Comparison of ENCODE assay signal across 26 mouse cellular contexts in the genomic region with DNA sequence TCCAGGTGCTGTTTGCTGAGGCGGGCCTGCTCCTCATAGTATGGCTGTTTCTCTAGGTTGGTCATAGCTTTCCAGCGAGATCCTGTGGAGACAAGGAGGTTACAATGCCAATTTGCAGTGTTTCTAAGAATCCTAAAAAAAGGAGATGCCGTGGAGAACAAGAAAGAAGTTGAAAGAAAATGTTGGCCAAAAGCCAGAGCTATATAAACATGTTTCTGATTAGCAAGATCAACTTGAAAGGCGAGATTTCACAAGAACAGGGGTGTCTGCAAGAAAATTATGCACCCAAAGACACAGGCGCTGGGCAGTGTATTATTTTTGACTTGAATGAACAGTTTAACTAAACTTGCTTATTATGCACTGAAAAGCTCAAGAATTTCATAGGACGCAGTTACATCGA.
DNase-seq lines count a peak whose midpoint lies in the region; ATAC-seq and TF ChIP-seq lines count a peak whose summit lies in the region.
"Had no signal": no experiment of that assay in that cellular context is flagged by ENCODE, and none has a peak within 500 bp of the region (broad histone marks: within the 10 kb centered on the region; RNA-seq: fewer than 3 reads in every experiment).

No protein-coding gene starts in this region.

- H3K27me3 ChIP-seq in heart, embryonic 10.5 days (ENCODE audit: insufficient read depth, poor library complexity, severe bottlenecking), result no peaks in the 10 kb centered on the region
- H3K27me3 ChIP-seq in lung, embryonic 15.5 days, result no peaks in the 10 kb centered on the region
- H3K27me3 ChIP-seq in stomach, embryonic 16.5 days (ENCODE audit: control insufficient read depth, insufficient read depth, low read length), result no peaks in the 10 kb centered on the region
- no peaks in the 10 kb centered on the region for H3K27me3 ChIP-seq in stomach, postnatal 0 days (ENCODE audit: control insufficient read depth, insufficient read depth, low read length)
- H3K27me3 ChIP-seq: CH12.LX; forebrain, embryonic 12.5 days; forebrain, embryonic 15.5 days; hindbrain, embryonic 12.5 days; hindbrain, embryonic 15.5 days had no signal

- no peaks in the 10 kb centered on the region for H3K9me3 ChIP-seq in heart, embryonic 10.5 days
- no peaks in the 10 kb centered on the region for H3K9me3 ChIP-seq in lung, embryonic 15.5 days
- H3K9me3 ChIP-seq in stomach, embryonic 16.5 days (replicated peaks; ENCODE audit: control insufficient read depth, low read length), result no peaks in the 10 kb centered on the region
- H3K9me3 ChIP-seq in stomach, postnatal 0 days (ENCODE audit: control insufficient read depth, low read length), result no peaks in the 10 kb centered on the region
- H3K9me3 ChIP-seq: embryonic facial prominence, embryonic 12.5 days; forebrain, embryonic 12.5 days; forebrain, embryonic 15.5 days; hindbrain, embryonic 12.5 days; hindbrain, embryonic 15.5 days had no signal

- WGBS in heart, embryonic 10.5 days, result 87% methylated on average over 7 of the region's 7 CpGs
- WGBS in lung, embryonic 15.5 days, result 37% methylated on average over 7 of the region's 7 CpGs
- WGBS in stomach, embryonic 16.5 days, result 65% methylated on average over 7 of the region's 7 CpGs
- WGBS in stomach, postnatal 0 days, result 45% methylated on average over 7 of the region's 7 CpGs

- H3K36me3 ChIP-seq in heart, embryonic 10.5 days, result peaks cover 4% of the 10 kb centered on the region; the same call in 1 of the 2 replicates
- H3K36me3 ChIP-seq in lung, embryonic 15.5 days, result no peaks in the 10 kb centered on the region
- H3K36me3 ChIP-seq in stomach, embryonic 16.5 days (ENCODE audit: control insufficient read depth, insufficient read depth, low read length), result no peaks in the 10 kb centered on the region
- H3K36me3 ChIP-seq in stomach, postnatal 0 days (ENCODE audit: control insufficient read depth, insufficient read depth, low read length), result no peaks in the 10 kb centered on the region; the same call in 1 of the 2 replicates
- H3K36me3 ChIP-seq: embryonic facial prominence, embryonic 12.5 days; G1E; hindbrain, embryonic 15.5 days had no signal

- no peak for TF ChIP-seq EP300 in stomach, postnatal 0 days (optimal IDR thresholded peaks at IDR 0.05)

- H3K4me2 ChIP-seq in lung, embryonic 15.5 days, result no peak overlapping the region
- H3K4me2 ChIP-seq in stomach, embryonic 16.5 days (ENCODE audit: low read depth, low read length), result no peak overlapping the region
- no peak overlapping the region for H3K4me2 ChIP-seq in stomach, postnatal 0 days (replicated peaks; ENCODE audit: low read depth)
- H3K4me2 ChIP-seq: embryonic facial prominence, embryonic 12.5 days; forebrain, embryonic 12.5 days; forebrain, embryonic 15.5 days; heart, embryonic 11.5 days; hindbrain, embryonic 12.5 days; hindbrain, embryonic 15.5 days had no signal

- no peak for TF ChIP-seq CTCF in stomach, postnatal 0 days (IDR thresholded peaks at IDR 0.05; ENCODE audit: low read depth)

- peak; percentile 84 for DNase-seq in heart, adult 11 months
- no peak for DNase-seq in heart, embryonic 10.5 days (ENCODE audit: low spot score)
- DNase-seq in lung, postnatal 25 days (ENCODE audit: low spot score), result no peak
- DNase-seq in stomach, postnatal 0 days (ENCODE audit: low spot score), result no peak
- DNase-seq in cerebellum, postnatal 36 days, result no peak
- DNase-seq: adrenal gland, adult 2 months; adrenal gland, postnatal 14 days; B cell, adult 2 months; cerebellum, adult 11 months; cerebellum, adult 2 months; cerebellum, adult 9-11 months; cerebellum, postnatal 25 days; embryo, embryonic 11 days; gastrocnemius, postnatal 25 days; heart, adult 2 months had no signal

- H3K4me1 ChIP-seq in heart, embryonic 10.5 days, result peaks cover 3% of the 10 kb centered on the region; the same call in 1 of the 2 replicates
- peaks cover 9% of the 10 kb centered on the region for H3K4me1 ChIP-seq in lung, embryonic 15.5 days
- peaks cover 5% of the 10 kb centered on the region for H3K4me1 ChIP-seq in stomach, embryonic 16.5 days (ENCODE audit: control insufficient read depth, insufficient read depth, low read length)
- no peaks in the 10 kb centered on the region; the same call in 1 of the 2 replicates for H3K4me1 ChIP-seq in stomach, postnatal 0 days (replicated peaks; ENCODE audit: control insufficient read depth, insufficient read depth)
- H3K4me1 ChIP-seq: forebrain, embryonic 12.5 days had no signal

- no peak overlapping the region for H3K27ac ChIP-seq in heart, embryonic 10.5 days
- H3K27ac ChIP-seq in lung, embryonic 15.5 days, result peak overlapping the region; percentile 18; the same call in 1 of the 2 replicates
- peak overlapping the region; percentile 22; the same call in 1 of the 2 replicates for H3K27ac ChIP-seq in stomach, embryonic 16.5 days (ENCODE audit: low read length)
- no peak overlapping the region for H3K27ac ChIP-seq in stomach, postnatal 0 days (replicated peaks)
- H3K27ac ChIP-seq: embryonic facial prominence, embryonic 12.5 days; forebrain, embryonic 12.5 days; forebrain, embryonic 15.5 days; heart, adult 2 months; hindbrain, embryonic 12.5 days; hindbrain, embryonic 15.5 days had no signal

- no peak overlapping the region for H3K4me3 ChIP-seq in heart, embryonic 10.5 days
- H3K4me3 ChIP-seq in lung, embryonic 15.5 days, result no peak overlapping the region
- no peak overlapping the region for H3K4me3 ChIP-seq in stomach, embryonic 16.5 days (replicated peaks; ENCODE audit: low read length)
- H3K4me3 ChIP-seq in stomach, postnatal 0 days (ENCODE audit: low read depth, low read length), result no peak overlapping the region
- H3K4me3 ChIP-seq: embryonic facial prominence, embryonic 12.5 days; erythroblast, embryonic 14.5 days; forebrain, embryonic 12.5 days; forebrain, embryonic 15.5 days; heart, adult 2 months; hindbrain, embryonic 12.5 days; hindbrain, embryonic 15.5 days had no signal

- ATAC-seq in lung, embryonic 15.5 days (ENCODE audit: borderline replicate concordance, extremely low read depth, low FRiP score, low TSS enrichment), result no peak
- ATAC-seq in stomach, embryonic 16.5 days (ENCODE audit: insufficient read depth, low FRiP score), result no peak
- no peak for ATAC-seq in stomach, postnatal 0 days (ENCODE audit: low FRiP score, low TSS enrichment)
- ATAC-seq: forebrain, embryonic 15.5 days had no signal

- H3K9ac ChIP-seq in lung, embryonic 15.5 days, result no peak overlapping the region
- no peak overlapping the region for H3K9ac ChIP-seq in stomach, embryonic 16.5 days (ENCODE audit: low read length)
- H3K9ac ChIP-seq in stomach, postnatal 0 days (ENCODE audit: low read length), result no peak overlapping the region
- H3K9ac ChIP-seq: embryonic facial prominence, embryonic 12.5 days; forebrain, embryonic 12.5 days; forebrain, embryonic 15.5 days; hindbrain, embryonic 12.5 days; hindbrain, embryonic 15.5 days had no signal

Comparison
In these comparisons a context has a peak if more than half of its experiments do, and no peak if none do; other contexts are left out.
1. H3K27ac ChIP-seq: peak in lung, embryonic 15.5 days (single experiment) and stomach, embryonic 16.5 days (single experiment); none in heart, embryonic 10.5 days (single experiment) and stomach, postnatal 0 days (single experiment).